Mouse (Mus musculus): ENCODE measurements around the gene Ell. TPM values are rescaled to one million over a fixed set of nuclear protein-coding genes. Genes with fewer than 3 reads are reported as not detected.

Ell gene
- polyA plus RNA-seq, 1 experiment = 24.9 TPM

- 1% methylated on average over 40 of the region's 40 CpGs for WGBS
- peak; percentile 83 for DNase-seq (ENCODE audit: low read depth, low spot score)
These were observed 54.8 kb downstream of the Ell start, which contains the start of gene Isyna1 for GRCm38 (mm10) chr8:70593961-70594609. Gene Isyna1 (plus strand): TSS chr8:70594373.

GRCm38 (mm10) chr8:70594621-70595564, 55.6 kb downstream of the Ell start:
- DNase-seq (ENCODE audit: low read depth, low spot score) = no peak
- 17% methylated on average over 82 of the region's 82 CpGs for WGBS

- 97% methylated on average over 12 of the region's 12 CpGs for WGBS
- no peak for DNase-seq (ENCODE audit: low read depth, low spot score)
These were observed 56.6 kb downstream of the Ell start for GRCm38 (mm10) chr8:70595811-70596210.

GRCm38 (mm10) chr8:70596216-70596615, 57.0 kb downstream of the Ell start:
- WGBS = 94% methylated on average over 18 of the region's 18 CpGs
- DNase-seq (ENCODE audit: low read depth, low spot score) = no peak

GRCm38 (mm10) chr8:70596775-70597416, 57.6 kb downstream of the Ell start:
- WGBS = 91% methylated on average over 17 of the region's 17 CpGs
- no peak for DNase-seq (ENCODE audit: low read depth, low spot score)

GRCm38 (mm10) chr8:70597417-70598272, 58.4 kb downstream of the Ell start:
- 72% methylated on average over 67 of the region's 68 CpGs for WGBS
- DNase-seq (ENCODE audit: low read depth, low spot score) = no peak

GRCm38 (mm10) chr8:70598283-70598682, 59.0 kb downstream of the Ell start:
- no peak for DNase-seq (ENCODE audit: low read depth, low spot score)
- 36% methylated on average over 29 of the region's 29 CpGs for WGBS

GRCm38 (mm10) chr8:70598722-70599121, 59.5 kb downstream of the Ell start:
- DNase-seq (ENCODE audit: low read depth, low spot score) = no peak
- 61% methylated on average over 10 of the region's 10 CpGs for WGBS

- no peak for DNase-seq (ENCODE audit: low read depth, low spot score)
- WGBS = 89% methylated on average over 12 of the region's 12 CpGs
These were observed 60.4 kb downstream of the Ell start for GRCm38 (mm10) chr8:70599507-70600290.

GRCm38 (mm10) chr8:70600473-70601270, 61.4 kb downstream of the Ell start:
- no peak for DNase-seq (ENCODE audit: low read depth, low spot score)
- 60% methylated on average over 10 of the region's 10 CpGs for WGBS

GRCm38 (mm10) chr8:70601271-70601649, 62.0 kb downstream of the Ell start:
- 9% methylated on average over 26 of the region's 26 CpGs for WGBS
- no peak for DNase-seq (ENCODE audit: low read depth, low spot score)

GRCm38 (mm10) chr8:70602139-70602811, 63.0 kb downstream of the Ell start:
- 92% methylated on average over 13 of the region's 13 CpGs for WGBS
- no peak for DNase-seq (ENCODE audit: low read depth, low spot score)

GRCm38 (mm10) chr8:70604558-70604957, 65.3 kb downstream of the Ell start:
- 89% methylated on average over 7 of the region's 7 CpGs for WGBS
- no peak for DNase-seq (ENCODE audit: low read depth, low spot score)

GRCm38 (mm10) chr8:70605871-70606779, 66.9 kb downstream of the Ell start:
- WGBS = 84% methylated on average over 9 of the region's 9 CpGs
- no peak for DNase-seq (ENCODE audit: low read depth, low spot score)

- WGBS = 52% methylated on average over 18 of the region's 18 CpGs
- DNase-seq (ENCODE audit: low read depth, low spot score) = no peak
These were observed 67.7 kb downstream of the Ell start for GRCm38 (mm10) chr8:70606780-70607602.

- 22% methylated on average over 6 of the region's 6 CpGs for WGBS
- no peak for DNase-seq (ENCODE audit: low read depth, low spot score)
These were observed 68.3 kb downstream of the Ell start for GRCm38 (mm10) chr8:70607603-70607897.
